Mouse (Mus musculus) adrenal gland, postnatal 36 days (tissue): ENCODE data around the gene Vmn2r48. TPM values are rescaled to one million over a fixed set of nuclear protein-coding genes. Genes with fewer than 3 reads are reported as not detected.
"Not testable (repeated sequence)": the region's sequence is repeated elsewhere in the genome, so short reads cannot be mapped to it uniquely, and the experiment has no call there.

ENCODE experiments used
- DNase-seq, 2 experiments: peaks; one replicate each; pipeline ENCODE4 v3.0.0; 2021; ENCODE audit warnings: mixed read lengths in 1 of 2
- long read RNA-seq, 2 experiments: library from polyadenylated mRNA; stranded (forward); transcript quantifications; one replicate each; pipeline ENCODE4 v2.0.0; 2021; ENCODE audit warnings: borderline sequencing depth in 2 of 2
- total RNA-seq, 2 experiments: library from RNA; stranded (reverse); gene quantifications; 2 replicates each; pipeline ENCODE4 v1.2.3; 2021

Vmn2r48 gene
- not detected for total RNA-seq
- long read RNA-seq, experiment 1 = 0 reads
- long read RNA-seq, experiment 2 = 0 reads

DNA sequence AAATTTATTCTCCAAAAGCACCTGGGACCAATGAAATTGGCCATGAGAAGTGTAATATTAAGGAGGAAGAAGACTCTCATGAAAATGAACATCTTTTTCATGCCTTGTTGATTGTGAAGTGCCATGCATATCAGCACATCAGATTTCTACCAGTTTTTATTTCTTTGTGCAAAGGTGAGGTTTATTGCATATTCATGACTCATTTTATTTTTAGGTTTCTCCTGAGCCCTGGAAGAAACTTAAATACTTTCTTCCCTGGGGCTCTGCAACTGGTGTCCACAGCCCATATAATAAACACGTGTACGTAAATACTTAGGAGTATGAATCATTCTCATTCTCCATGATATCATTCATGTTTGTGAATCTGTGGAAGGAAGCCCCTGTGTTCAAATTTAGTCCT is at the start of gene Vmn2r48:
Gene Vmn2r48, minus strand, starts transcription at position 101 of the 400 bp plus-strand sequence.
- DNase-seq = not testable (repeated sequence)

DNA sequence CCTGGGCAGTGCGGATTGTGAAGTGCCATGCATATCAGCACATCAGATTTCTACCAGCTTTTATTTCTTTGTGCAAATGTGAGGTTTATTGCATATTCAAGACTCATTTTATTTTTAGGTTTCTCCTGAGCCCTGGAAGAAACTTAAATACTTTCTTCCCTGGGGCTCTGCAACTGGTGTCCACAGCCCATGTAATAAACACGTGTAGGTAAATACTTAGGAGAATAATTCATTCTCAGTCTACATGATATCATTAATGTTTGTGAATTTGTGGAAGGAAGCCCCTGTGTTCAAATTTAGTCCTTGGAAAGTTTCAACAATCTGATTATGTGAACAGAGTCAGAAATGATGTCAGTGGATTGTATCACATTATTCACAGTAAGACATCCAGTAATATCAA is 38.8 kb upstream of the Vmn2r48 start, which contains the start of gene Vmn2r49:
Gene Vmn2r49, minus strand, starts transcription at position 101 of the 400 bp plus-strand sequence.
- not testable (repeated sequence) for DNase-seq

Other genes starting within 250 kb of the Vmn2r48 start
- gene Vmn2r46, start 183.0 kb downstream of the Vmn2r48 start, total RNA-seq = not detected
- gene Vmn2r47, start 112.3 kb downstream of the Vmn2r48 start, total RNA-seq = not detected
- not detected for gene Vmn2r49, start 38.7 kb upstream of the Vmn2r48 start, total RNA-seq
- gene Vmn2r50, start 99.7 kb upstream of the Vmn2r48 start, total RNA-seq = not detected
- not detected for gene Vmn2r51, start 152.2 kb upstream of the Vmn2r48 start, total RNA-seq
- gene Vmn2r52, start 223.0 kb upstream of the Vmn2r48 start, total RNA-seq = not detected